Mouse (Mus musculus): Measurements from ENCODE around the gene Slc7a8.

Slc7a8 gene

GRCm38 (mm10) chr14:54781610-54782365, at the start of gene Slc7a8:
Gene Slc7a8, minus strand, starts transcription at chr14:54781946.
- DNase-seq, result peak; percentile 85

- peak; percentile 19 for DNase-seq
These were observed 42.0 kb upstream of the Slc7a8 start for GRCm38 (mm10) chr14:54823716-54824115.

- DNase-seq, result no peak
These were observed 40.6 kb upstream of the Slc7a8 start for GRCm38 (mm10) chr14:54822301-54822700.

GRCm38 (mm10) chr14:54817791-54818190, 36.0 kb upstream of the Slc7a8 start:
- peak; percentile 61 for DNase-seq

- DNase-seq, result no peak
These were observed 34.0 kb upstream of the Slc7a8 start for GRCm38 (mm10) chr14:54815737-54816136.

- no peak for DNase-seq
These were observed 32.2 kb upstream of the Slc7a8 start, which contains the start of gene Rnf212b for GRCm38 (mm10) chr14:54813991-54814390. Gene Rnf212b, plus strand, starts transcription at chr14:54814141.

- no peak for DNase-seq
These were observed 27.9 kb upstream of the Slc7a8 start for GRCm38 (mm10) chr14:54809668-54810033.

GRCm38 (mm10) chr14:54808718-54809667, 27.2 kb upstream of the Slc7a8 start:
- DNase-seq, result no peak

- no peak for DNase-seq
These were observed 24.4 kb upstream of the Slc7a8 start for GRCm38 (mm10) chr14:54806124-54806523.

- no peak for DNase-seq
These were observed 20.7 kb upstream of the Slc7a8 start for GRCm38 (mm10) chr14:54802428-54802827.

- DNase-seq, result no peak
These were observed 17.9 kb upstream of the Slc7a8 start for GRCm38 (mm10) chr14:54799686-54800085.

GRCm38 (mm10) chr14:54796760-54797159, 15.0 kb upstream of the Slc7a8 start:
- DNase-seq, result no peak

- DNase-seq, result no peak
These were observed 14.2 kb upstream of the Slc7a8 start for GRCm38 (mm10) chr14:54795901-54796300.

- DNase-seq, result no peak
These were observed 12.4 kb upstream of the Slc7a8 start for GRCm38 (mm10) chr14:54793894-54794830.

GRCm38 (mm10) chr14:54793351-54793750, 11.6 kb upstream of the Slc7a8 start:
- DNase-seq, result no peak

- DNase-seq, result no peak
These were observed 10.4 kb upstream of the Slc7a8 start for GRCm38 (mm10) chr14:54792166-54792565.

GRCm38 (mm10) chr14:54788231-54788630, 6.5 kb upstream of the Slc7a8 start:
- no peak for DNase-seq

GRCm38 (mm10) chr14:54787226-54787625, 5.5 kb upstream of the Slc7a8 start:
- DNase-seq, result no peak

GRCm38 (mm10) chr14:54786489-54786888, 4.7 kb upstream of the Slc7a8 start:
- DNase-seq, result no peak

- no peak for DNase-seq
These were observed 4.2 kb upstream of the Slc7a8 start for GRCm38 (mm10) chr14:54785898-54786297.

GRCm38 (mm10) chr14:54782971-54783370, 1.2 kb upstream of the Slc7a8 start:
- no peak for DNase-seq

GRCm38 (mm10) chr14:54780836-54781609, 723 bp downstream of the Slc7a8 start:
- peak; percentile 88 for DNase-seq
